Mouse (Mus musculus) limb, embryonic 13.5 days (tissue): ENCODE results near the gene Zbed6. TPM values are rescaled to one million over a fixed set of nuclear protein-coding genes. Genes with fewer than 3 reads are reported as not detected.
"Not testable (repeated sequence)": the region's sequence is repeated elsewhere in the genome, so short reads cannot be mapped to it uniquely, and the experiment has no call there.

Experiments
- ATAC-seq: fragments of 200-750 bp; cut with Nextera tagmentation; 2 replicates; pipeline ENCODE4 v1.8.0; 2017; ENCODE audit warnings: low read depth, moderate number of reproducible peaks, moderate TSS enrichment; ENCODE audit not compliant: low FRiP score
- H3K27ac ChIP-seq: fragments of 300-500 bp; sonication (generic); 2 replicates; pipeline ENCODE4 v1.5.1; 2015; ENCODE audit warnings: inconsistent platforms, mild to moderate bottlenecking, moderate library complexity
- H3K27me3 ChIP-seq: fragments of 300-500 bp; sonication (generic); 2 replicates; pipeline ENCODE4 v1.6.1; 2015; ENCODE audit warnings: mild to moderate bottlenecking, inconsistent platforms
- H3K36me3 ChIP-seq: fragments of 300-500 bp; sonication (generic); 2 replicates; pipeline ENCODE4 v1.6.1; 2015; ENCODE audit warnings: inconsistent platforms, mild to moderate bottlenecking, moderate library complexity
- H3K4me1 ChIP-seq: fragments of 300-500 bp; sonication (generic); 2 replicates; pipeline ENCODE4 v1.6.1; 2015; ENCODE audit warnings: inconsistent platforms
- H3K4me2 ChIP-seq: fragments of 300-500 bp; sonication (generic); replicated peaks from 2 replicates; pipeline ENCODE4 v1.6.1; 2015; ENCODE audit warnings: inconsistent platforms, mild to moderate bottlenecking, moderate library complexity
- H3K4me3 ChIP-seq: fragments of 300-500 bp; sonication (generic); 2 replicates; pipeline ENCODE4 v1.5.1; 2015; ENCODE audit warnings: moderate library complexity, mild to moderate bottlenecking, inconsistent platforms
- H3K9ac ChIP-seq: fragments of 300-500 bp; sonication (generic); 2 replicates; pipeline ENCODE4 v1.6.1; 2015; ENCODE audit warnings: mild to moderate bottlenecking, inconsistent platforms
- H3K9me3 ChIP-seq: fragments of 300-500 bp; sonication (generic); 2 replicates; pipeline ENCODE4 v1.6.1; 2016; ENCODE audit warnings: inconsistent platforms
- WGBS: fragments of 180-500 bp; shearing (Covaris S2); methylation state at CpG from one replicate; pipeline ENCODE4 v1.1.7; 2015; 5-methylcytosine and 5-hydroxymethylcytosine counted together
- polyA plus RNA-seq: library from polyadenylated mRNA; unstranded; fragments of >200 nt; fragmentation: Nextera tagmentation; extraction: Ambion mirVana; gene quantifications from 2 replicates; pipeline ENCODE4 v1.2.1, GENCODE M21; 2015

Gene Zbed6
- polyA plus RNA-seq, 1 experiment from 2014 or later = not detected

DNA sequence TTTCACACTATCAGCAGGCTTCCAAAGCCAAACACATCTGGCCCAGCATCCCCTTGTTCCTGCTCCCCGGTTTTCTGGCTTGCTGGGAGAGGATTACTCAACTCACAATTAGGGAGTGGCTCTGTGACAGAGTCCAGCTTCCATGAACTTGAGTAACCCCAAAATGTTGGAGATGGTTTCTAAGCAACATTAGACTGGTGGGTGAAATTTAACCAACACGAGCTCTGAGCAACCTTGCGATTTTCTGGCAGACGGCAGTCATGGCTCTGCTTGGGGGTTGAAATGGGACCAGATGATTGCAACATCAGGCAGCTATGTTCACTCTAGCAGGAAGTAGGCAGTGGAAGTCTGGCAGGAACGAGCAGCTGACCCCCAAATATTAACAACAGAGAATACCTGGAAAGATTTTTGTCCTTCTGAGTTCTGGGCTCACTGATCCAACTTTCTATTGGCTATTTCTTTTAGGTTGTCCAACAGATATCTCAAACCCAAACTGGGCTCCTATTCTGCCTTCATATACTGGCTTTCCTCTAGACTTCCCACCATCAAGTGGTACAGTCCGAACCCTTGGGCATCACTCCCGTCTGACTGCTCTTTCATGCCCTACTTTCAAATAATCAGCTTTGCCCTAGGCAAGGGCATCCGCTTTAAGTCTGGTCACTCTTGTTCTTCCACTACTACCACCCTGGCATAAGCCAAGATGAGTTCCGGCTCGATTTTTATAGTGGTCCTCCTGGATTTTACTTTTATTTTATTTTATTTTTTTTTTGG lies 25.2 kb upstream of the Zbed6 start:
- Histone ChIP-seq H3K4me1 (peaks cover 7% of the 10 kb centered on the region), H3K4me3 (no peak overlapping the region), H3K9ac (no peak overlapping the region), H3K4me2 (no peak overlapping the region), H3K27me3 (no peaks in the 10 kb centered on the region), H3K9me3 (no peaks in the 10 kb centered on the region), H3K36me3 (no peaks in the 10 kb centered on the region), H3K27ac (no peak overlapping the region)
- WGBS = 70% methylated on average over 10 of the region's 10 CpGs
- ATAC-seq = no peak

- Histone ChIP-seq H3K4me2 (no peak overlapping the region), H3K27me3 (no peaks in the 10 kb centered on the region), H3K9me3 (no peaks in the 10 kb centered on the region), H3K4me1 (no peaks in the 10 kb centered on the region), H3K36me3 (no peaks in the 10 kb centered on the region), H3K27ac (no peak overlapping the region), H3K9ac (no peak overlapping the region), H3K4me3 (no peak overlapping the region)
- 81% methylated on average over 3 of the region's 3 CpGs for WGBS
- ATAC-seq = no peak
Measured at GRCm38 (mm10) chr1:133671801-133672200, 11.1 kb upstream of the Zbed6 start.

GRCm38 (mm10) chr1:133671266-133671665 lies 10.6 kb upstream of the Zbed6 start:
- no peak overlapping the region for H3K4me2 ChIP-seq
- ATAC-seq = no peak
- H3K27me3 ChIP-seq = no peaks in the 10 kb centered on the region
- no peaks in the 10 kb centered on the region for H3K4me1 ChIP-seq
- H3K9me3 ChIP-seq = no peaks in the 10 kb centered on the region
- H3K27ac ChIP-seq = no peak overlapping the region
- WGBS = 91% methylated on average over 3 of the region's 3 CpGs
- H3K9ac ChIP-seq = no peak overlapping the region
- no peak overlapping the region for H3K4me3 ChIP-seq
- H3K36me3 ChIP-seq = no peaks in the 10 kb centered on the region

- no peak for ATAC-seq
- Histone ChIP-seq H3K4me3 (no peak overlapping the region), H3K9me3 (no peaks in the 10 kb centered on the region), H3K27me3 (no peaks in the 10 kb centered on the region), H3K4me1 (no peaks in the 10 kb centered on the region), H3K9ac (no peak overlapping the region), H3K36me3 (no peaks in the 10 kb centered on the region), H3K27ac (no peak overlapping the region), H3K4me2 (no peak overlapping the region)
- 77% methylated on average over 6 of the region's 6 CpGs for WGBS
Measured at GRCm38 (mm10) chr1:133670776-133671175, 10.1 kb upstream of the Zbed6 start.

- Histone ChIP-seq H3K4me2 (no peak overlapping the region), H3K4me3 (no peak overlapping the region), H3K4me1 (no peaks in the 10 kb centered on the region), H3K9ac (no peak overlapping the region), H3K9me3 (no peaks in the 10 kb centered on the region), H3K27me3 (no peaks in the 10 kb centered on the region), H3K27ac (no peak overlapping the region), H3K36me3 (no peaks in the 10 kb centered on the region)
- WGBS = 82% methylated on average over 12 of the region's 12 CpGs
- no peak for ATAC-seq
Measured at GRCm38 (mm10) chr1:133670190-133670589, 9.5 kb upstream of the Zbed6 start.

DNA sequence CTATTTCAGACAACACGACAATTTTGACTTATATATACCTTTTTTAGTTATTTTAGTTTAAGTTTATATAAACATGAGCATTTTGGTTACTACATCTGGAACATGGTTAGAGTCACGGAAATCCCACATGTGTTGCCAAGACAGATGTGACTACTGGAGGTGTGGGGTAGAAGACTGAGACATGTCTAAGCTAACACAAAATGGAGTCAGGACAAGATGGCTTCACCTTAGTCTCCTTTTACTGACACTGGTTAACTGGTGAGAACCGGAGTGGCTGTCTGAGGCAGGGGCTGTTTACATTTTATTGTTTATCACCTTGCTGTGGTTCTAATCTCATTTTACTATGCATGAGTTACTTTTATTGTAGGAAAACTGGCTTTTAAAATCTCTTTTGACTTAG lies 7.9 kb upstream of the Zbed6 start:
- no peak overlapping the region for H3K4me2 ChIP-seq
- no peaks in the 10 kb centered on the region for H3K36me3 ChIP-seq
- H3K4me3 ChIP-seq = no peak overlapping the region
- no peaks in the 10 kb centered on the region for H3K9me3 ChIP-seq
- H3K9ac ChIP-seq = no peak overlapping the region
- WGBS = 67% methylated on average over 3 of the region's 3 CpGs
- no peaks in the 10 kb centered on the region for H3K4me1 ChIP-seq
- no peaks in the 10 kb centered on the region for H3K27me3 ChIP-seq
- ATAC-seq = no peak
- H3K27ac ChIP-seq = no peak overlapping the region

DNA sequence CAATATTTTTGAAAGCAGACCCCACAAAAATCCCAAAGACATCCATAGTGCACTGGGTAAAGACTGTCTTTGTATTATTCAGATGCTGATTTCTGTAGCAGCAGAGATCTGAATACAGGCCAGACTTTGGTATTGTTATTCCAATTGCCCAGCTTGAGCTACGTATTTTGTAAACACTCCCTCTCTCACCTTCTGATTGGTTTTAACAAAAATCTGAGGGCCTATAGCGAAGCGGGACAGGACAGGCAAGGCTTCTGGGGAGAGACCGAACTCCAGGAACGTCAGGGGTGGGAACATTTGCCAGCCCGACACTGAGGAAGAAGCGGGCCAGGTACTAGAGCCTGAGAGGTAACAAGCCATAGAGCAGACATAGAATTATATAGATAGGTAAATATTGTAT lies 7.0 kb upstream of the Zbed6 start:
- Histone ChIP-seq H3K9ac (no peak overlapping the region), H3K4me2 (no peak overlapping the region), H3K4me3 (no peak overlapping the region), H3K9me3 (no peaks in the 10 kb centered on the region), H3K27ac (no peak overlapping the region), H3K36me3 (no peaks in the 10 kb centered on the region), H3K27me3 (no peaks in the 10 kb centered on the region), H3K4me1 (no peaks in the 10 kb centered on the region)
- ATAC-seq = no peak
- WGBS = 49% methylated on average over 7 of the region's 7 CpGs

DNA sequence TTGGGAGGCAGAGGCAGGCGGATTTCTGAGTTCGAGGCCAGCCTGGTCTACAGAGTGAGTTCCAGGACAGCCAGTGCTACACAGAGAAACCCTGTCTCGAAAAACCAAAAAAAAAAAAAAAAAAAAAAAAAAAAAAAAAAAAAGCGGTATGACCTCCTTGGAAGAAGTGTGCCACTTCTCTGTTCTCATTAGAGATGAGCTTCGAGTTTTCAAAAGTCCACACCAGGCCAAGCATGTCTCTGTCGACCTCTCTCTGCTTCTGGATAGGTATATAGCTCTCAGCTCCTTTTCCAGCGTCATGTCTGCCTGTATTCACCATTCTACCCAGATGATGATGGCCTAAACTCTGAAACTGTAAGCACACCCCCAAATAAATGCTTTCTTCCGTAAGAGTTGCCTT lies 5.0 kb upstream of the Zbed6 start:
- H3K9me3 ChIP-seq, H3K4me1 ChIP-seq, ATAC-seq, H3K27ac ChIP-seq, H3K36me3 ChIP-seq, H3K4me2 ChIP-seq, H3K9ac ChIP-seq, H3K27me3 ChIP-seq, H3K4me3 ChIP-seq: not testable (repeated sequence)
- WGBS = 89% methylated on average over 8 of the region's 8 CpGs

- ATAC-seq = no peak
- Histone ChIP-seq H3K27ac (no peak overlapping the region), H3K27me3 (no peaks in the 10 kb centered on the region), H3K4me1 (peaks cover 10% of the 10 kb centered on the region), H3K4me3 (no peak overlapping the region), H3K9me3 (no peaks in the 10 kb centered on the region), H3K9ac (no peak overlapping the region), H3K4me2 (no peak overlapping the region), H3K36me3 (no peaks in the 10 kb centered on the region)
- 76% methylated on average over 11 of the region's 11 CpGs for WGBS
Measured at GRCm38 (mm10) chr1:133664203-133664970, 3.7 kb upstream of the Zbed6 start.

GRCm38 (mm10) chr1:133663427-133663826 lies 2.7 kb upstream of the Zbed6 start:
- ATAC-seq = no peak
- Histone ChIP-seq H3K36me3 (peaks cover 9% of the 10 kb centered on the region), H3K4me1 (peaks cover 20% of the 10 kb centered on the region), H3K9me3 (no peaks in the 10 kb centered on the region), H3K27ac (no peak overlapping the region), H3K27me3 (no peaks in the 10 kb centered on the region), H3K4me2 (no peak overlapping the region), H3K9ac (no peak overlapping the region), H3K4me3 (no peak overlapping the region)
- WGBS = 75% methylated on average over 4 of the region's 4 CpGs

GRCm38 (mm10) chr1:133662941-133663340 lies 2.3 kb upstream of the Zbed6 start:
- WGBS = 94% methylated on average over 7 of the region's 7 CpGs
- no peaks in the 10 kb centered on the region for H3K9me3 ChIP-seq
- H3K36me3 ChIP-seq = peaks cover 14% of the 10 kb centered on the region
- no peak overlapping the region for H3K9ac ChIP-seq
- no peak overlapping the region for H3K4me3 ChIP-seq
- ATAC-seq = no peak
- H3K4me1 ChIP-seq = peaks cover 25% of the 10 kb centered on the region
- no peak overlapping the region for H3K4me2 ChIP-seq
- H3K27me3 ChIP-seq = no peaks in the 10 kb centered on the region
- no peak overlapping the region for H3K27ac ChIP-seq

DNA sequence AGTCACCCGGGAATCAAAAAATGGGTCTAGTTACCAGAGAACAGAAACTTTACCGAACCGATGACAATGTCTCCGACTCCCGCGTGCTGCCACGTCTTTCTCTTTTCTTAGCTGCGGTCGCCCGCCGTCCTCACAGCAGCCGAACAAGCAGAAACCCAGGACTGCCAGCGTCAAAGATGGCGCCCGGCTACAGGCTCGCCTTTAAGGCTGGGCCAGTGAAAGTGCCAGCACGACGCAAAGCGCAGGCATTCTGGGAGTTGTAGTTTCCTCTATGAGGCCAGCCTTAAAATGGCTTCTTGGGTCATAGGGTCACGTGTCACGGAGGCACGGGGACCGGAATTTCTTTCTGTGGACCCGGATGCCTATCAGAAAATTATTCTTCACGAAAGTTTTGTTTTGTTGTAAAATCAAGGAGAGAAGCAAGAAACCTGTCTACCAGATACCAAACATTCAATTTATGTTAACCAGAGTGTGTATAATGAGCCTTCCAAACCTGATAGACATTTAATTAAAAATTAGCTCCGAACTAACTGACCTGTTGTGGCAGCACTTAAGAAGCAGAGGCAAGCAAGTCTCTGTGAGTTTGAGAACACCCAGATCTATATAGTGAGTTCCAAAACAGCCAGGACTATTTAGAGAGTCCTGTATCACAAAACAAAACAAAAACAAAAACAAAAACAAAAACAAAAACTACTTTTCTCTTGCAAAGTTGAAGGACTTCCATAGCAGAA lies 683 bp upstream of the Zbed6 start, which contains the start of gene Gm38394:
Gene Gm38394, minus strand, starts transcription at position 116 of the 731 bp plus-strand sequence.
- no peaks in the 10 kb centered on the region for H3K9me3 ChIP-seq
- H3K36me3 ChIP-seq = peaks cover 28% of the 10 kb centered on the region
- ATAC-seq = peak; percentile 98
- 3% methylated on average over 26 of the region's 26 CpGs for WGBS
- H3K27ac ChIP-seq = peak within 1 kb of the TSS; percentile 91
- peaks cover 39% of the 10 kb centered on the region for H3K4me1 ChIP-seq
- peak within 1 kb of the TSS; percentile 84 for H3K9ac ChIP-seq
- peak within 1 kb of the TSS; percentile 94 for H3K4me2 ChIP-seq
- no peaks in the 10 kb centered on the region for H3K27me3 ChIP-seq
- H3K4me3 ChIP-seq = peak within 1 kb of the TSS; percentile 74
